Mouse (Mus musculus): ENCODE data around the gene Nppb. TPM values are rescaled to one million over a fixed set of nuclear protein-coding genes. Genes with fewer than 3 reads are reported as not detected.

Nppb gene
- polyA plus RNA-seq (2014; fragmentation: Illumina TruSeq; extraction: RNeasy Lipid Tissue Mini Kit (QIAGEN cat#74804); ENCODE audit: low read depth, low replicate concordance) = not detected

GRCm38 (mm10) chr4:147985205-147986132 is at the start of gene Nppb:
Nppb (plus strand) TSS chr4:147985788.

DNA sequence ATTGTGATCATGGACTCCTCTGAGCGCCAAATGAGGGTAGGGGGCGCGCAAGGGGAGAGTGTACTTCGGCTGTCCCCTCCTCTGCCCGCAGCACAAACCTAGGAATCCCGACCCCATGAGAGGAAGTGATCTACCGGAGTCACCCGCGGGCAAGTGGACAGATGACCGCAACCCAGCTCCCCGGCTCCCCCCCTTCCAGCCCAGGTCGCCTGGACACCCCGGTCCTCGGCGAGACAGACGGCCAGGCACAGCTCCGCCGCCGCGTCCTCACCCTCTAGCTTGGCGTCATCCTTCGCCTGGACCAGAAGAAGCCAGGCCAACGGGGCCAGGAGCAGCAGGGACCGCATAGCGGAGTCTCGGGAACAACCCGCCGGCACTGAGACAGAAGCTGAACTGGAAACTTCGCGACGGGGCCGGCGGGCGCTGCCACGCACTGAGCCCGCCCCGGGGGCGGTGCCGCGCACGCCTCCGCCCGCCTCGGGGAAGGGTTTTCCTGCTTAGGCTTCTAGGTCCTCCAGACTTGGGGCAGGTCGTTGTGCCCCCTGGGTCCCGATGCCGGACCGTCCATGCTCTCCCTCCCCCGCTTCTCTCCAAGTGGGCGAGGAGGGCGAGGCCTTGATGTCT is 49.1 kb upstream of the Nppb start, which contains the start of gene Plod1:
Gene Plod1 (minus strand): TSS at position 437 of the 624 bp plus-strand sequence.

GRCm38 (mm10) chr4:147940576-147941044 is 45.0 kb upstream of the Nppb start, which contains the start of gene 2510039O18Rik:
2510039O18Rik (plus strand) TSS chr4:147940895.

GRCm38 (mm10) chr4:148000202-148000772 is 14.7 kb downstream of the Nppb start, which contains the start of gene Nppa:
Nppa (plus strand) TSS chr4:148000722.

Other genes starting within 250 kb of the Nppb start
- gene Zfp984, start 176.0 kb upstream of the Nppb start, polyA plus RNA-seq (2014; fragmentation: Illumina TruSeq; extraction: RNeasy Lipid Tissue Mini Kit (QIAGEN cat#74804); ENCODE audit: low read depth, low replicate concordance) = 12.5 TPM
- gene Zfp933, start 137.4 kb upstream of the Nppb start, polyA plus RNA-seq (2014; fragmentation: Illumina TruSeq; extraction: RNeasy Lipid Tissue Mini Kit (QIAGEN cat#74804); ENCODE audit: low read depth, low replicate concordance) = 8.4 TPM
- gene Miip, start 117.0 kb upstream of the Nppb start, polyA plus RNA-seq (2014; fragmentation: Illumina TruSeq; extraction: RNeasy Lipid Tissue Mini Kit (QIAGEN cat#74804); ENCODE audit: low read depth, low replicate concordance) = 29.2 TPM
- 5.2 TPM for gene Fv1, start 116.8 kb upstream of the Nppb start, polyA plus RNA-seq (2014; fragmentation: Illumina TruSeq; extraction: RNeasy Lipid Tissue Mini Kit (QIAGEN cat#74804); ENCODE audit: low read depth, low replicate concordance)
- 58.7 TPM for gene Mfn2, start 81.1 kb upstream of the Nppb start, polyA plus RNA-seq (2014; fragmentation: Illumina TruSeq; extraction: RNeasy Lipid Tissue Mini Kit (QIAGEN cat#74804); ENCODE audit: low read depth, low replicate concordance)
- 41.0 TPM for gene Plod1, start 49.0 kb upstream of the Nppb start, polyA plus RNA-seq (2014; fragmentation: Illumina TruSeq; extraction: RNeasy Lipid Tissue Mini Kit (QIAGEN cat#74804); ENCODE audit: low read depth, low replicate concordance)
- 34.5 TPM for gene 2510039O18Rik, start 44.9 kb upstream of the Nppb start, polyA plus RNA-seq (2014; fragmentation: Illumina TruSeq; extraction: RNeasy Lipid Tissue Mini Kit (QIAGEN cat#74804); ENCODE audit: low read depth, low replicate concordance)
- not detected for gene Nppa, start 14.9 kb downstream of the Nppb start, polyA plus RNA-seq (2014; fragmentation: Illumina TruSeq; extraction: RNeasy Lipid Tissue Mini Kit (QIAGEN cat#74804); ENCODE audit: low read depth, low replicate concordance)
- gene Clcn6, start 53.0 kb downstream of the Nppb start, polyA plus RNA-seq (2014; fragmentation: Illumina TruSeq; extraction: RNeasy Lipid Tissue Mini Kit (QIAGEN cat#74804); ENCODE audit: low read depth, low replicate concordance) = 10.7 TPM
- gene Mthfr, start 53.3 kb downstream of the Nppb start, polyA plus RNA-seq (2014; fragmentation: Illumina TruSeq; extraction: RNeasy Lipid Tissue Mini Kit (QIAGEN cat#74804); ENCODE audit: low read depth, low replicate concordance) = 38.7 TPM
- 29.2 TPM for gene Agtrap, start 102.2 kb downstream of the Nppb start, polyA plus RNA-seq (2014; fragmentation: Illumina TruSeq; extraction: RNeasy Lipid Tissue Mini Kit (QIAGEN cat#74804); ENCODE audit: low read depth, low replicate concordance)
- gene Mad2l2, start 144.6 kb downstream of the Nppb start, polyA plus RNA-seq (2014; fragmentation: Illumina TruSeq; extraction: RNeasy Lipid Tissue Mini Kit (QIAGEN cat#74804); ENCODE audit: low read depth, low replicate concordance) = 23.9 TPM
- gene Draxin, start 144.9 kb downstream of the Nppb start, polyA plus RNA-seq (2014; fragmentation: Illumina TruSeq; extraction: RNeasy Lipid Tissue Mini Kit (QIAGEN cat#74804); ENCODE audit: low read depth, low replicate concordance) = not detected
- gene Fbxo6, start 166.4 kb downstream of the Nppb start, polyA plus RNA-seq (2014; fragmentation: Illumina TruSeq; extraction: RNeasy Lipid Tissue Mini Kit (QIAGEN cat#74804); ENCODE audit: low read depth, low replicate concordance) = 40.1 TPM
- gene Fbxo44, start 174.7 kb downstream of the Nppb start, polyA plus RNA-seq (2014; fragmentation: Illumina TruSeq; extraction: RNeasy Lipid Tissue Mini Kit (QIAGEN cat#74804); ENCODE audit: low read depth, low replicate concordance) = 15.2 TPM
- gene Fbxo2, start 174.8 kb downstream of the Nppb start, polyA plus RNA-seq (2014; fragmentation: Illumina TruSeq; extraction: RNeasy Lipid Tissue Mini Kit (QIAGEN cat#74804); ENCODE audit: low read depth, low replicate concordance) = 1.4 TPM

Data from adipose tissue, adult 10 weeks (tissue).